ENCODE assay signal across 8 mouse cellular contexts in genomic region chr2:3229060-3229459, GRCm38 (mm10). TPM values are rescaled to one million over a fixed set of nuclear protein-coding genes. Genes with fewer than 3 reads are reported as not detected.
DNase-seq lines count a peak whose midpoint lies in the region; ATAC-seq lines count a peak whose summit lies in the region.

No protein-coding gene starts in this region.

- WGBS in heart, embryonic 10.5 days, result 10% methylated on average over 2 of the region's 2 CpGs
- WGBS in kidney, embryonic 16.5 days, result 17% methylated on average over 2 of the region's 2 CpGs
- 15% methylated on average over 2 of the region's 2 CpGs for WGBS in liver, embryonic 11.5 days
- WGBS in neural tube, embryonic 13.5 days, result 18% methylated on average over 2 of the region's 2 CpGs

- H3K4me3 ChIP-seq in heart, embryonic 10.5 days, result no peak overlapping the region
- H3K4me3 ChIP-seq in kidney, embryonic 16.5 days (ENCODE audit: low read length), result no peak overlapping the region
- no peak overlapping the region for H3K4me3 ChIP-seq in liver, embryonic 11.5 days (ENCODE audit: low read depth, low read length)
- no peak overlapping the region for H3K4me3 ChIP-seq in neural tube, embryonic 13.5 days

- peaks cover 19% of the 10 kb centered on the region for H3K36me3 ChIP-seq in heart, embryonic 10.5 days
- peaks cover 22% of the 10 kb centered on the region for H3K36me3 ChIP-seq in kidney, embryonic 16.5 days (ENCODE audit: insufficient read depth, low read length)
- no peaks in the 10 kb centered on the region for H3K36me3 ChIP-seq in liver, embryonic 11.5 days (ENCODE audit: control insufficient read depth, insufficient read depth, low read length)
- H3K36me3 ChIP-seq in neural tube, embryonic 13.5 days, result peaks cover 32% of the 10 kb centered on the region

- no peaks in the 10 kb centered on the region for H3K9me3 ChIP-seq in heart, embryonic 10.5 days
- H3K9me3 ChIP-seq in kidney, embryonic 16.5 days (ENCODE audit: low read length), result no peaks in the 10 kb centered on the region
- H3K9me3 ChIP-seq in liver, embryonic 11.5 days (ENCODE audit: control insufficient read depth, low read length), result no peaks in the 10 kb centered on the region
- no peaks in the 10 kb centered on the region for H3K9me3 ChIP-seq in neural tube, embryonic 13.5 days

- DNase-seq in 416B (ENCODE audit: low read depth), result peak; percentile 49
- DNase-seq in adrenal gland, adult 8-10 months, result peak; percentile 47
- peak; percentile 46 for DNase-seq in embryo, embryonic 9.5 days (ENCODE audit: extremely low spot score)
- DNase-seq in heart, embryonic 10.5 days (ENCODE audit: low spot score), result peak; percentile 85
- peak; percentile 39 for DNase-seq in liver, embryonic 11.5 days (ENCODE audit: low spot score)
- DNase-seq in thymus, postnatal 0 days (ENCODE audit: low spot score), result peak; percentile 30

- H3K4me2 ChIP-seq in kidney, embryonic 16.5 days (replicated peaks; ENCODE audit: low read depth, low read length), result no peak overlapping the region
- no peak overlapping the region for H3K4me2 ChIP-seq in liver, embryonic 11.5 days
- no peak overlapping the region for H3K4me2 ChIP-seq in neural tube, embryonic 13.5 days

- H3K27ac ChIP-seq in heart, embryonic 10.5 days, result no peak overlapping the region
- H3K27ac ChIP-seq in kidney, embryonic 16.5 days (ENCODE audit: low read length), result no peak overlapping the region
- no peak overlapping the region for H3K27ac ChIP-seq in liver, embryonic 11.5 days (ENCODE audit: low read depth, low read length)
- no peak overlapping the region for H3K27ac ChIP-seq in neural tube, embryonic 13.5 days (replicated peaks)

- no peak overlapping the region for H3K9ac ChIP-seq in kidney, embryonic 16.5 days (replicated peaks; ENCODE audit: low read length)
- no peak overlapping the region for H3K9ac ChIP-seq in liver, embryonic 11.5 days (ENCODE audit: low read depth, low read length)
- no peak overlapping the region for H3K9ac ChIP-seq in neural tube, embryonic 13.5 days

- H3K4me1 ChIP-seq in heart, embryonic 10.5 days, result no peaks in the 10 kb centered on the region
- H3K4me1 ChIP-seq in kidney, embryonic 16.5 days (ENCODE audit: insufficient read depth, low read length), result no peaks in the 10 kb centered on the region
- no peaks in the 10 kb centered on the region for H3K4me1 ChIP-seq in liver, embryonic 11.5 days (replicated peaks; ENCODE audit: control insufficient read depth, insufficient read depth, low read length)
- no peaks in the 10 kb centered on the region for H3K4me1 ChIP-seq in neural tube, embryonic 13.5 days (replicated peaks)

- peak; percentile 87 for ATAC-seq in kidney, embryonic 16.5 days (ENCODE audit: low FRiP score, low TSS enrichment)
- ATAC-seq in liver, embryonic 11.5 days (replicated peaks; ENCODE audit: low FRiP score), result peak; percentile 74
- peak; percentile 84; the same call in 1 of the 2 replicates for ATAC-seq in neural tube, embryonic 13.5 days (ENCODE audit: low read depth)

- H3K27me3 ChIP-seq in heart, embryonic 10.5 days (ENCODE audit: insufficient read depth, poor library complexity, severe bottlenecking), result no peaks in the 10 kb centered on the region
- no peaks in the 10 kb centered on the region for H3K27me3 ChIP-seq in kidney, embryonic 16.5 days (ENCODE audit: insufficient read depth, low read length)
- H3K27me3 ChIP-seq in liver, embryonic 11.5 days (replicated peaks; ENCODE audit: control insufficient read depth, insufficient read depth, low read length), result no peaks in the 10 kb centered on the region
- no peaks in the 10 kb centered on the region for H3K27me3 ChIP-seq in neural tube, embryonic 13.5 days

RNA-seq across cellular contexts. Expression of gene Nmt2, which starts 55.0 kb away (rescaled TPM):
- 10 to 100 TPM; 45.2 to 72.2 (median 59.7) TPM for total RNA-seq in adrenal gland, adult 8-10 months (2022)
- 39.0 and 39.9 TPM in 2 replicates for polyA plus RNA-seq in heart, embryonic 10.5 days (2016; fragmentation: Nextera tagmentation; extraction: Ambion mirVana)
- 45.1 and 51.2 TPM in 2 replicates for polyA plus RNA-seq in kidney, embryonic 16.5 days (2015; fragmentation: Nextera tagmentation; extraction: Ambion mirVana)
- polyA plus RNA-seq in liver, embryonic 11.5 days (2014; fragmentation: Nextera tagmentation; extraction: Ambion mirVana), result 36.1 and 36.5 TPM in 2 replicates
- polyA plus RNA-seq in neural tube, embryonic 13.5 days (2015; fragmentation: Nextera tagmentation; extraction: Ambion mirVana), result 79.6 and 80.8 TPM in 2 replicates
- polyA plus RNA-seq in thymus, postnatal 0 days (2015; fragmentation: Nextera tagmentation; extraction: Ambion mirVana), result 24.9 and 28.8 TPM in 2 replicates

Comparison
In these comparisons a context has a peak if more than half of its experiments do, and no peak if none do; other contexts are left out.
1. DNase-seq: peak in every context shown above with its lines; median percentile 85 in heart, embryonic 10.5 days; 49 in 416B; 47 in adrenal gland, adult 8-10 months; 46 in embryo, embryonic 9.5 days; 39 in liver, embryonic 11.5 days; 30 in thymus, postnatal 0 days.